Mouse (Mus musculus): ENCODE data around the gene Chrnd. TPM values are rescaled to one million over a fixed set of nuclear protein-coding genes. Genes with fewer than 3 reads are reported as not detected.

Gene Chrnd
- polyA plus RNA-seq, 1 experiment from 2014 or later, result not detected

GRCm38 (mm10) chr1:87164164-87164795, 26.1 kb upstream of the Chrnd start:
- Histone ChIP-seq H3K36me3 (no peaks in the 10 kb centered on the region), H3K4me2 (no peak overlapping the region), H3K27ac (no peak overlapping the region), H3K27me3 (replicated peaks) (peaks cover 97% of the 10 kb centered on the region), H3K4me1 (no peaks in the 10 kb centered on the region), H3K9ac (no peak overlapping the region), H3K9me3 (replicated peaks) (no peaks in the 10 kb centered on the region), H3K4me3 (no peak overlapping the region)
- ATAC-seq, result no peak
- 28% methylated on average over 11 of the region's 11 CpGs for WGBS (ENCODE audit: insufficient replicate concordance)

GRCm38 (mm10) chr1:87164796-87165184, 25.6 kb upstream of the Chrnd start:
- Histone ChIP-seq H3K4me3 (no peak overlapping the region), H3K27ac (no peak overlapping the region), H3K4me1 (no peaks in the 10 kb centered on the region), H3K4me2 (no peak overlapping the region), H3K36me3 (no peaks in the 10 kb centered on the region), H3K27me3 (replicated peaks) (peaks cover 97% of the 10 kb centered on the region), H3K9me3 (replicated peaks) (no peaks in the 10 kb centered on the region), H3K9ac (no peak overlapping the region)
- ATAC-seq, result no peak
- WGBS (ENCODE audit: insufficient replicate concordance), result 46% methylated on average over 9 of the region's 9 CpGs

- H3K27ac ChIP-seq, result no peak overlapping the region
- no peak for ATAC-seq
- 0 out of 2 replicates have a peak overlapping the region, but pooled peaks have one; percentile 13 for H3K4me2 ChIP-seq
- no peaks in the 10 kb centered on the region for H3K9me3 ChIP-seq (replicated peaks)
- no peaks in the 10 kb centered on the region for H3K36me3 ChIP-seq
- H3K27me3 ChIP-seq (replicated peaks), result peaks cover 92% of the 10 kb centered on the region
- no peak overlapping the region for H3K9ac ChIP-seq
- peaks cover 6% of the 10 kb centered on the region; the same call in 1 of the 2 replicates for H3K4me1 ChIP-seq
- H3K4me3 ChIP-seq, result no peak overlapping the region
- 25% methylated on average over 19 of the region's 19 CpGs for WGBS (ENCODE audit: insufficient replicate concordance)
Measured at GRCm38 (mm10) chr1:87170458-87170857, 19.9 kb upstream of the Chrnd start.

- peaks cover 89% of the 10 kb centered on the region for H3K27me3 ChIP-seq (replicated peaks)
- no peak for ATAC-seq
- H3K27ac ChIP-seq, result no peak overlapping the region
- no peak overlapping the region for H3K4me3 ChIP-seq
- H3K4me1 ChIP-seq, result peaks cover 6% of the 10 kb centered on the region; the same call in 1 of the 2 replicates
- no peaks in the 10 kb centered on the region for H3K36me3 ChIP-seq
- no peak overlapping the region for H3K9ac ChIP-seq
- no peaks in the 10 kb centered on the region for H3K9me3 ChIP-seq (replicated peaks)
- WGBS (ENCODE audit: insufficient replicate concordance), result 41% methylated on average over 1 of the region's 1 CpGs
- H3K4me2 ChIP-seq, result no peak overlapping the region
Measured at GRCm38 (mm10) chr1:87171312-87171711, 19.1 kb upstream of the Chrnd start.

GRCm38 (mm10) chr1:87172316-87172715, 18.1 kb upstream of the Chrnd start:
- Histone ChIP-seq H3K27me3 (replicated peaks) (peaks cover 88% of the 10 kb centered on the region), H3K4me3 (no peak overlapping the region), H3K36me3 (no peaks in the 10 kb centered on the region), H3K4me1 (peaks cover 6% of the 10 kb centered on the region; the same call in 1 of the 2 replicates), H3K27ac (no peak overlapping the region), H3K4me2 (no peak overlapping the region), H3K9me3 (replicated peaks) (no peaks in the 10 kb centered on the region), H3K9ac (no peak overlapping the region)
- ATAC-seq, result no peak
- WGBS (ENCODE audit: insufficient replicate concordance), result 49% methylated on average over 9 of the region's 9 CpGs

- H3K4me1 ChIP-seq, result peaks cover 6% of the 10 kb centered on the region; the same call in 1 of the 2 replicates
- H3K4me2 ChIP-seq, result peak overlapping the region; percentile 28; the same call in 1 of the 2 replicates
- no peak overlapping the region for H3K9ac ChIP-seq
- WGBS (ENCODE audit: insufficient replicate concordance), result 27% methylated on average over 25 of the region's 28 CpGs
- ATAC-seq, result no peak
- peaks cover 71% of the 10 kb centered on the region for H3K27me3 ChIP-seq (replicated peaks)
- H3K27ac ChIP-seq, result no peak overlapping the region
- no peaks in the 10 kb centered on the region for H3K9me3 ChIP-seq (replicated peaks)
- no peak overlapping the region for H3K4me3 ChIP-seq
- no peaks in the 10 kb centered on the region for H3K36me3 ChIP-seq
Measured at GRCm38 (mm10) chr1:87174006-87174955, 16.1 kb upstream of the Chrnd start.

- Histone ChIP-seq H3K27me3 (replicated peaks) (peaks cover 64% of the 10 kb centered on the region), H3K9me3 (replicated peaks) (no peaks in the 10 kb centered on the region), H3K4me2 (no peak overlapping the region), H3K9ac (no peak overlapping the region), H3K27ac (no peak overlapping the region), H3K4me3 (no peak overlapping the region), H3K36me3 (no peaks in the 10 kb centered on the region), H3K4me1 (no peaks in the 10 kb centered on the region)
- no peak for ATAC-seq
- WGBS (ENCODE audit: insufficient replicate concordance), result 30% methylated on average over 11 of the region's 11 CpGs
Measured at GRCm38 (mm10) chr1:87175852-87176292, 14.5 kb upstream of the Chrnd start.

GRCm38 (mm10) chr1:87180896-87181295, 9.5 kb upstream of the Chrnd start:
- Histone ChIP-seq H3K9me3 (replicated peaks) (no peaks in the 10 kb centered on the region), H3K4me3 (no peak overlapping the region), H3K4me2 (no peak overlapping the region), H3K36me3 (no peaks in the 10 kb centered on the region), H3K27ac (no peak overlapping the region), H3K4me1 (0 out of 2 replicates have a peak, but pooled peaks cover 3% of the 10 kb centered on the region), H3K9ac (no peak overlapping the region), H3K27me3 (replicated peaks) (peaks cover 71% of the 10 kb centered on the region)
- no peak for ATAC-seq
- WGBS (ENCODE audit: insufficient replicate concordance), result 26% methylated on average over 5 of the region's 5 CpGs

- WGBS (ENCODE audit: insufficient replicate concordance), result 42% methylated on average over 9 of the region's 9 CpGs
- Histone ChIP-seq H3K9ac (no peak within 1 kb of the TSS), H3K27ac (no peak within 1 kb of the TSS), H3K36me3 (no peaks in the 10 kb centered on the region), H3K4me2 (no peak within 1 kb of the TSS), H3K4me1 (0 out of 2 replicates have a peak, but pooled peaks cover 11% of the 10 kb centered on the region), H3K4me3 (no peak within 1 kb of the TSS), H3K27me3 (replicated peaks) (peaks cover 79% of the 10 kb centered on the region), H3K9me3 (replicated peaks) (no peaks in the 10 kb centered on the region)
- ATAC-seq, result no peak
Measured at GRCm38 (mm10) chr1:87183013-87183412, 7.4 kb upstream of the Chrnd start, which contains the start of gene Prss56. Gene Prss56 (plus strand): TSS chr1:87183313.

- H3K4me1 ChIP-seq, result 0 out of 2 replicates have a peak, but pooled peaks cover 11% of the 10 kb centered on the region
- H3K27me3 ChIP-seq (replicated peaks), result peaks cover 89% of the 10 kb centered on the region
- H3K9me3 ChIP-seq (replicated peaks), result no peaks in the 10 kb centered on the region
- WGBS (ENCODE audit: insufficient replicate concordance), result 28% methylated on average over 15 of the region's 15 CpGs
- no peak for ATAC-seq
- no peak overlapping the region for H3K9ac ChIP-seq
- H3K36me3 ChIP-seq, result no peaks in the 10 kb centered on the region
- H3K4me3 ChIP-seq, result no peak overlapping the region
- H3K4me2 ChIP-seq, result peak overlapping the region; percentile 19; the same call in 1 of the 2 replicates
- no peak overlapping the region for H3K27ac ChIP-seq
Measured at GRCm38 (mm10) chr1:87183998-87184750, 6.2 kb upstream of the Chrnd start.

GRCm38 (mm10) chr1:87184751-87185139, 5.7 kb upstream of the Chrnd start:
- peak overlapping the region; percentile 19; the same call in 1 of the 2 replicates for H3K4me2 ChIP-seq
- no peaks in the 10 kb centered on the region for H3K9me3 ChIP-seq (replicated peaks)
- H3K27me3 ChIP-seq (replicated peaks), result peaks cover 95% of the 10 kb centered on the region
- ATAC-seq, result no peak
- H3K9ac ChIP-seq, result no peak overlapping the region
- WGBS (ENCODE audit: insufficient replicate concordance), result 10% methylated on average over 20 of the region's 20 CpGs
- H3K27ac ChIP-seq, result no peak overlapping the region
- H3K4me1 ChIP-seq, result 0 out of 2 replicates have a peak, but pooled peaks cover 11% of the 10 kb centered on the region
- no peaks in the 10 kb centered on the region for H3K36me3 ChIP-seq
- no peak overlapping the region for H3K4me3 ChIP-seq

Measured in liver, embryonic 12.5 days (tissue).